Mouse (Mus musculus) c-Kit-negative CD71-positive TER-119-positive erythroid progenitor cells, embryonic 14.5 days (primary cell): ENCODE data around the gene Tdrd3.

Source experiments
- DNase-seq: peaks from one replicate; pipeline ENCODE4 v3.0.0-alpha.2; 2013; ENCODE audit warnings: low read depth, low spot score

Gene Tdrd3

DNA sequence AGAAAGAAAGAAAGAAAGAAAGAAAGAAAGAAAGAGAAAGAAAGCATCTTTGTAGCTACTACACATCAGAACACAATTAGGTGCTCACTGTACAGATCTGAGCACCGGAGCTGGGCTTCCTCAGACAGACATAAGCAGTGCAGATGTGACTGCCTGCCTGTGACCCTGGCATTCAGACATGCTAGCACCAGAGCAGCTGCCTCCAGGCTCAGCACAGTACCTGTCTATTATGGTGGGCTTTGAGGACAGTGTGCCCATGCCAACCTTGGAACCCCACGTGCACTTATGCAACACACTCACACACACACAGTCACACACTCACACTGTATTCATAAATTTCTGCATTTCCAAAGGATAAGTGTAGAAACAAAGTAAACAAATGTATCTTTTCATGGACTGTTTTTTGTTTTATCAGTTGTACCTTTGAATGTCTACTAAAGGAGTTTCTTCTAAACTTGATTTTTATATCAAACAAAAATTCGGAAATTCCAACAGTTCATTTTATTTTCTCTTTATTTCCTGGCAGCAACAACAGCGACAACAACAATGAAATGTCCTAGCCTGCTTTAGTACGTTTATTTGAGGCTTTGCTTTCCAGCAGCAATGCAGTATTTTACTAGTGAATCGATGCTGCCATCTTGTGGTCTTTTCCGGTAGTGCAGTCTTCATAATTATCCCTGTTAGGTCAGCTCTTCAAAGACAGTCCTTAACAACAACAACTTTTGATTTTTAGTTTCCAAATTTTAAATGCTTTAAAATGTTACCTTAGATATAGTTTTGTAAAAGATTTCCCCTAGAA is 35.4 kb downstream of the Tdrd3 start:
- peak; percentile 62 for DNase-seq

- no peak for DNase-seq
These were observed 39.3 kb downstream of the Tdrd3 start for GRCm38 (mm10) chr14:87455630-87456175.

- no peak for DNase-seq
These were observed 43.3 kb downstream of the Tdrd3 start for GRCm38 (mm10) chr14:87459777-87460176.

DNA sequence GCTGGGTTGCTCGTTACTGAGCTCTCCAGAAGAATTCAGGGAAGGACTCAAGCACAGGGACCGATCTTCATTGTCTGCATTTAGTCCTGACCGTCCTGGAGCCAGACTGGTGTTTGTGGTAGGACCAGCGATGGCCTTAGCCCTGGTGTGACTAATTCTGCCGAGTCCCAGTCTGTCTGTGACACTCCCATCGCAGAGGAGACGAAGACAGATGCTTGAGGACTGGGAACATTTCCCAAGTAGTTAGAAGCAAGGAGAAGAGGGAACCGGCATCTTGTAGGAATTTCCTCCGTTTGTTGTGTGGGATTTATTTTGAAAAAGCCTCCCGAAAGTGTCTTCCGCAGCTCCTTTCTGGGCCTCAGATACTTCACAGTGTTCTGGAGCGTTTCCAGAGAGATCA is 45.1 kb downstream of the Tdrd3 start:
- DNase-seq = no peak

GRCm38 (mm10) chr14:87463963-87464654 is 47.7 kb downstream of the Tdrd3 start:
- DNase-seq = peak; percentile 12

- no peak for DNase-seq
These were observed 48.2 kb downstream of the Tdrd3 start for GRCm38 (mm10) chr14:87464655-87465054.

DNA sequence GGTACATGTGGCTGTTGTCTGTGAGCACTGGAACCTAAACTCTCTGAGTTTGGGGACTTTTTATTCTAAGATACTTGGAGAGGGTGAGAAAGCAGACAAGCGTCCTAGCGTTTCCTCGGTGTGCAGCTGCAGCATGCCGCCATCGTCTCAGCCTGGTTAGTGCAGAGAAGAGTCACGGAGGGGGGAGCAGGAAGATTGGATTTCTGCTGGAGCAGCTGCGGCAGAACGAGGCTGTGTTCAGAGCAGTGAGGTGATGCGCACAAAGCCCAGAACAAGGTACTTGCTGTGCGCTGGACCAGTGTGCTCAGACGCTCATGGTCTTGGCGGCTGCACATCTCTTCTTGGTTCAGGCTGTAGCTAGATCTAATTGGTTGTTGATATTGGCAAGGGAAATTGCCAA is 51.1 kb downstream of the Tdrd3 start:
- DNase-seq = no peak

GRCm38 (mm10) chr14:87471521-87471920 is 55.1 kb downstream of the Tdrd3 start:
- no peak for DNase-seq

GRCm38 (mm10) chr14:87472782-87473181 is 56.3 kb downstream of the Tdrd3 start:
- no peak for DNase-seq

DNA sequence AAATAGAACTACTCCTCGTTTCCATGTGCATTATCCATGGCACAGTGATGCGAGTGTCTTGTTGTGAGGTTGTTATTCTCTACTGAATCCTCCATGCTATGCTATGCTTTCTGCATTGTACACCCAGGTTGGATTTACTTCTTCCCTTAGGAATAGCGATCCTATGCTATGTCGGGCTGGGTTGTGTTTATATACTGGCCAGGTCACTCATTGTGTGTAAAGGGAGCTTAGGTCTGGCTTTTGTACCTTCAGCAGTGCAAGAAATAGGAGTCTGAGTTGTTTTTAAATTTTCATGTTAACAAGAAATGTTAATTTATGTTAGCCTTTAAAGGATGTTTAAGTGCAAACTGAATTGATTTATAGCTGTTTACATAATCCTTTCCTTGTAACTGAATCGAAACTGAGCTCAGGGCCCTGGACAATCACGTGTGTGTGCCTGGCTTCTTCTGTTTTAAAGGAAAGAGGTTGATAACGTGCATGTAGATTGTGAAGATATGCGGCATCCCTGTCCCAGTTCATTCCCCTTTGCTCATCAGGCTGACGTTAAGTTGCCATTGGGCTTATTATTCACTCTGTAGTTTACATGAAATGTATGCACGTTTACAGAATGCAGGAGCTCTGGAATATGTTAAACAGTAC is 59.4 kb downstream of the Tdrd3 start:
- no peak for DNase-seq

GRCm38 (mm10) chr14:87478339-87478951 is 62.0 kb downstream of the Tdrd3 start:
- DNase-seq = no peak

- DNase-seq = no peak
These were observed 69.4 kb downstream of the Tdrd3 start for GRCm38 (mm10) chr14:87485888-87486287.

DNA sequence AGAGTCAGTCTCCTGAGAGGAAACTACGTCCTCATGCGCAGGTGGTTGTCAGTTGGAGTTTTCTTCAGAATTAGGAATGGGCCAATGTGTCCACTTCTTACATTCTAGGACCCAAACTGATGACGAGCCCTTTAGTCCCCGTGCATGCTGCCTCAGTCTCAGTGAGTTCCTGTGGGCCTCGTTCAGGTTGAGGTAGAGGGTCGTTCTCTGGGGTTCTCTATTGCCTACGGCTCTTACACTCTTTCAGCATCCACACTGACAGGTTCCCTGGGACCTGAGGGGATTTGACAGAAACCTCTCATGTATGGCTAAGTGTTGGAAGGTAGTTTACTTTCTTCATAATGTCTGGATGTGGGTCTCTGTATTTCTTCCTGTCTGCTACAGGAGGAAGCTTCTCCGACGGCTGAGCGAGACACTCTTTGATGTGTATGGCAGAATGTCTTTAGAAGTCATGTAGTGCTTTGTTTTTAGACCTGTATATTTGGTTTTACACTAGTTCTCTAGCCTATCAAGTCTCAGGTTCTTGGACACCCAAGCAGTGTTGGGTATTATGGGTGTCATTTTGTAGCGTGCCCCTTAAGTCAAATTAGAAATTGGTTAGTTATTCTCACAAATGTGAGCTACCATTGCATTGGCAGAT is 81.6 kb downstream of the Tdrd3 start:
- DNase-seq = no peak

DNA sequence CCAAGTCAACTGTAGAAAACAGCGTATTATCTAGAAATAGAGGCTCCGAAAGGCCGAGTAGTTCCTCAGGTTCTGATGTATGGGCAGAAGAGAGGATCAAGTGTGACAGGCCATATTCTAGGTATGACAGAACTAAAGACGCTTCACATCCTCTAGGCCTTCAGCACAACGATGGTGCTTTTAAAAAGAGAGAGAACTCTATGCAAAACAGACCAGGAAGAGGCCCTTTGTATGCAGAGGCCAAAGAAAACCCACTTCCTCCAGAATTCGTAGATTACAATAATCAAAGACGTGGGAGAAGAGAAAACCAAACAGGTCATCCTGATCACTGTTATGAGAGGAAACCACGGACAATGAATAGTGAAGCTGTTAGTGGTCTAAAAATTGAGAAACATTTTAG is 89.5 kb downstream of the Tdrd3 start:
- no peak for DNase-seq

DNA sequence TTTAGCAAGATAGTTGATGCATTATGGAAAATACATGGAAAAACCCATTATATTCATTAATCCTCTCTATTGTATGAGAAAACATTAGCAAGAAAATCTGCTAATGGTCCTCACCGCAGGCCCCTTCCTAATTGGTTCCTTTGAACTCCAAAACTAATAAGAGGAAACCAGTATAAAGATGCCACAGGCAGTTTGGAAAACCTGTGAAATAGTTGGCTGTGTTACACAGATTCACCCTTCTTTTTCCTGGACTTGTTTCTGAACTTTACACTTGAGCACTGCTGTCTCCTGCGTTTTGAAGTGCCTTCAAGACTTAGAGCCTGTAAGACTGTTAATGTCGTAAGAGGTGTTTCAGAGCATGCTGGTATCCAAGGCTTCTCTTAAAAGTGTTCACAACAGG is 98.8 kb downstream of the Tdrd3 start:
- DNase-seq = no peak

- no peak for DNase-seq
These were observed 100.9 kb downstream of the Tdrd3 start for GRCm38 (mm10) chr14:87517381-87517780.

GRCm38 (mm10) chr14:87531847-87532246 is 115.4 kb downstream of the Tdrd3 start:
- DNase-seq = no peak

- DNase-seq = no peak
These were observed 120.8 kb downstream of the Tdrd3 start for GRCm38 (mm10) chr14:87537127-87537819.

GRCm38 (mm10) chr14:87549986-87550385 is 133.5 kb downstream of the Tdrd3 start:
- no peak for DNase-seq

DNA sequence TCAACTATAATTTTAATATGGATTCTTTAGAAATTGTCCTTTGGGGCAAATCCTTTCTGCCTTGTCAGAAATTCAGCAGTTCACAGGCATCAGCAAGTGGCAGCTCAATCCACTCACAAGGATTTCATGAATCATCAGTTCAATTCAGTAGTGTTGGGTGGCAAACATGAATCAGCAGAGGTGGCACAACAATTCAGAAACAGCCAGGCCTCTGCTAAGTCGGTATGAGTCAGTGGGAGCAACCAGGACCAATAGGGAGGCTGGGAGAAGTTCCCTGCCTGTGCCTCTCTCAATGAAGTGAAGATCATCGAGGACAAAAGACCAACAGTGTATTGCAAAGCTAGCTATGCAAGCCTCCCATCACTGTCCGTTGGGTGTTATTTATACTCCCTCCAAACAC is 135.8 kb downstream of the Tdrd3 start:
- no peak for DNase-seq

- DNase-seq = no peak
These were observed 147.4 kb downstream of the Tdrd3 start for GRCm38 (mm10) chr14:87563841-87564240.
